Mouse (Mus musculus): ENCODE measurements at regions not wholly inside any gene's neighbourhood (a gene's known extent, or its start where the extent isn't known, plus 50 kb on each side); places are given as distances from the start of the nearest gene placed in this dataset.
"Not testable (repeated sequence)": the region's sequence is repeated elsewhere in the genome, so short reads cannot be mapped to it uniquely, and the experiment has no call there.

DNA sequence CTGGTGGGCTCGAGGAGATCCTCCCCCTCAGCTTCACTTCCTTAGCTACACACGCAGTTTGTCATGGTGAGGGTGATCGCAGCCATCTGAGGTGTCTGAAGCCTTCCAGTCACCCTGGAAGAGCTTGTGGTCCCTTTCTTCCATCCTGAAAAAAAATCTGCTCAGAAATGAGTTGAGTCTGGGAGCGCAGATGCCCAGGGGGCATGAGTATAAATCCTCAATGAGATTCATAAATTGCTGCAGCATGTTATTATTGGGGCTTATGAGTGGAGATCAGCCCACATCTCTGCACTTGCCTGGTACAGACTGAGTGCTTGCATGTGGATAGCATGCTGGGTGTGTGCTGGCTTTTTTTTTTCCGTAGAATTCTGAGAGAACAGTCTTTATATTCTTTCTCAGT is 247.6 kb downstream of the Enc1 start:
- in situ Hi-C loops (cut with MboI, MseI), result no loop called here

DNA sequence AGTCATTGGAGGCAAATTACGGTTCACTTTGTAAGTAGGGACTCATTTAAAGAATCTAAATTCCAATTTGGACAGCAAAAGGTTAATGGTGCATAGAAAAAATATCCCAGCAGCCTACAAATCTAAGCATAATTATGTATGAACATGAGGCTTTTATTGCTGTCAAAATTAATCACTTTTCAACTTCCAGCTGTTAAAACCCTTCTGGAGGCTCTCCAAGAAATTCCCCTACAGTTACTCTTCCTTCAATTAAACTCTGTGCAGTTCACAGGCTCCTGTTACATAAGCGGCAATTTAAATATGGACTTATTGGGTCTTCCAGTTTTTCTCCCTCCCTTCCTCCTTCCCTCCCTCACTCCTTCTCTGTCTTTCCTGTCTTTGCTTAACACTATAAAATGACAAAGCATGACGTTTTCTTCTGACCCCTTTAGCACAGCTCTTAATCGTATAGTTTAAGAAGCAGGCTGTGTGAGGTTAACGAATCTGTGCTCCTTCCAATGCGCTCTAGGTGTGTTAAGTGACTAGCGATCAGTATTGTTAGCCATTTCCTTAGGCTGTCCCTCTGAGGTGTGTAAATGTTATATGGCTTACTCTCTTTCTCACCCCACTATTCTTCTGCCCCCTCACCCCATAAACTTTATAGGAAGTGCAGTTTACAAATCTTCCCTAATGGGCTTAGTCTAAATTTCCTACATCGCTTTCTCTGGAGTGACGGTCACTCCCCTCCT is 247.0 kb downstream of the Enc1 start:
- in situ Hi-C loops (cut with MboI, MseI), result no loop called here

DNA sequence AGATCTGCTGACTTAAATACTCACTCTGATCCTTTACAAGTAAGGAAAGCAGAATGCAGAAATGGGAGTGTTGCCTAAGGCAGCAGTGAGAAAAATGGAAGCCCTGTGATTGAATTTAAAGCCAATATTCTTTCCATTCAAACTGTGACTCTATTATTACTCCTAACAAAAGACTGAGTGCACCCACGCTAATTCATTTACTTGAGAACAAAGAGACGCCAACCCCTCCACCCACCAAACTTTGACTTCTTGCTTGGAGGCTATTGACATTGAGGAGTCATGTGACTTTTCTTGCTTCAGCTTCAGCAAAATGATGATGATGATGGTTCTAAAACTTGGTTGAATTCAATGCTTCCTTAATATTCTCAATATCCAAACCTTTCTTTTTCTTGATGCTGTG is 245.6 kb downstream of the Enc1 start:
- in situ Hi-C loops (cut with MboI, MseI), result no loop called here

DNA sequence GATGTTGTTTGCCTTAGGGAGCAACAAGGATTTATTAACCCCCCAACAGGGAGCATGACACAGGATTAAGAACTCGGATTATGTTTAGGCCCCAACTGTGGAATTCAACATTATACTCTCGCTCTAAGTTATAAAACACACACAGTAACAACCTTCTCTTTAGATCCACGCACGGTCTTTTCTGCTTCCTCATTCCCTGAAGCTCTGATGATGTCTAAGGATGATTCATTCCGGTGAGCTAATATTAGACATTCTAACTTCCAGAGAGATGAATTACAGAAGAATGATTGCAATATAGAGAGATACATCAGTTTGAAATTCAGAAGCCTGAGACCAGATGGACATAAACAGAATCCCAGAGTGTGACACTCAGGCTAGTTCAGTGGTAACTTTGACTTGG is 245.0 kb downstream of the Enc1 start:
- in situ Hi-C loops (cut with MboI, MseI), result no loop called here

DNA sequence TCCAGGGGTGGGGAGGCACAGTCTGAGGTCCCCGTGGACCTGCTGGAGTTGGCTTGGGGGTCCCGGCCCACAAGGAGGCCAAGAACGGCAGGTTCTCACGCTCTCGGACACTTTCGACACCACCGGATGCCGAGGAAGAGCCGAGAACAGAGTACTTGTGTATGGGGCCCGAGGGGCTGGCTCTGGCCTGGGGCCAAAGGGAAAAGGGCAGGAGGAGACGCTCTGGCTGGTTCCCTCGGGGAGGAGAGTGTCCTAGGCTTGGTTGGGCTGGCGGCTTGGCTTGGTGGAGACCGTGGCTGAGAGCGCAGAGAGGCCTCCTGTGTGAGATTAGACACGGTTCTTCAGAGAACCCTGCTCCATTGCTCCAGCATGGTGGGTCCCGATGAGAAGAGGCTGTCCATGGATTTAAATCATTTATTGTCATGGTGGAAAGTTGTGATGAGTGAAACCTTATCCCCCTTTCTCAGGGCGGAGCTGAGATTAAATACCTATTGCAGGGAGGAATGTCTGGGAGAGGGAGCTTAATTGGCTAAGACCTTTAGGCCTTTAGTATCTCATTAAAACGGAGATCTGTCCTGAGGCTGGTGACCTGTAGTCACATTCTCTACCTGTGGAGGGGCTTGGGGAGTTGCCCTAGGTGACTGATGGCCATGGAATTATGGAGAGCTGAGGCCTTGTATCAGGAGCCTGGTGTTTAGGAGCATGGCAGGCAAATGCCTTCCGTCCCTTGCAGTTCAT is 244.1 kb downstream of the Enc1 start:
- in situ Hi-C loops (cut with MboI, MseI), result no loop called here

DNA sequence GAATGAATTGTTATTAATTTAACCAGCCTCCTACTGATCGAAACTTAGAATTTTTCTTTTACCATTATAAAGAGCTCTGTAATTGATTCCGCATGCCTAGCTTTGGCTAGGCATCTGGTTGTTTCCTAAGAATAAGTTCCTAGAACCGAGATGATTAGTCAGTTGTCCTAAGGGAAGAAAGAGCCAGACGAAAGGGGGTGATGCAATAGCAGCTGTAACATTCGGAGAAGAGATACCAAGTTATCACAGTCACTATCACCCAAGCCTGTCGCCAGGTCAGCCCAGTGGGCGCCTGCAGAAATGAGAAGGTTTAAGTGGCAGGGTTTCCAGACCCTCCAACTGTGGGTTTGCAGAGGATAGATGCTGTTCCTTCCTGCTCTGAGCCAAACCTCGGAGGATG is 242.8 kb downstream of the Enc1 start:
- in situ Hi-C loops (cut with MboI, MseI), result no loop called here

DNA sequence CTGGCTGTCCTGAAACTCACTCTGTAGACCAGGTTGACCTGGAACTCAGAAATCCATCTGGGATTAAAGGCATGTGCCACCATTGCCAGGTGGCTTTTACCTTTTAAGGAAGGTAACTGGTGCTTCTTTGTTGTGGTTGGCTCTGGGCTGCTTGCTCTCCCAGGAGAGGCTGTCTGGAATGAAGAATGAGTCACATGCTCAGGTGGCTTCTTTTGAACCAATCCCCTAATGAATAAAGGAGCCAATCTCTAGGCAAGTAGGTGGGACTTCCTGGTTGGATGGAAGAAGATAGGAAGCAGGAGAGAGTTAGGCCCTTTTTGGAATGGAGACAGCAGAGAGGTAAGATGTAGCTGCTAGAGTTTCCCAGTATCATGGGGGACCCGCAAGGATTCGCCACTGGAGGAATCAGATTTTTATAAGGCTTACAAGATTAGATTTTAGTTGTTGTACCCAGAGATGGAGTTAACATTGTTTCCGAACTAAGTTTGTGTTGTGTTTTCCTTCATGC is 241.6 kb downstream of the Enc1 start:
- in situ Hi-C loops (cut with MboI, MseI), result no loop called here

DNA sequence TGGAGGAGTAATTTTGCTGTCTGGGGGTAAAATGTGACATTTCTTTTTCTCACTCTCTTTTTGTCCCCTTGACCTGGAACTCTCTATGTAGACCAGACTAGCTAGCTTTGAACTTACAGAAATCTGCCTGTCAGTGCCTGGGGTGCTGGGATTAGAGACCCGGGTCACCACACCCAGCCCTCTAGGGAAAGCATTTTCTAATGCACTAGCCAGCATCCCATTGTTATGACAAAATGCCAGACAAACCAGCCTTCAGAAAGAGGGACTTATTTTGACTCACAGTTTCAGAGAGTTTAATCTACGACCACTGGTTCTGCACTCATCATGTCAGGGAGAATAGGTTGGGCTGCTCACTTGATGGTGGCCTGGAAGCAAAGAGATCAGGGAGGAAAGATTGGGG is 240.4 kb downstream of the Enc1 start:
- in situ Hi-C loops (cut with MboI, MseI), result no loop called here

DNA sequence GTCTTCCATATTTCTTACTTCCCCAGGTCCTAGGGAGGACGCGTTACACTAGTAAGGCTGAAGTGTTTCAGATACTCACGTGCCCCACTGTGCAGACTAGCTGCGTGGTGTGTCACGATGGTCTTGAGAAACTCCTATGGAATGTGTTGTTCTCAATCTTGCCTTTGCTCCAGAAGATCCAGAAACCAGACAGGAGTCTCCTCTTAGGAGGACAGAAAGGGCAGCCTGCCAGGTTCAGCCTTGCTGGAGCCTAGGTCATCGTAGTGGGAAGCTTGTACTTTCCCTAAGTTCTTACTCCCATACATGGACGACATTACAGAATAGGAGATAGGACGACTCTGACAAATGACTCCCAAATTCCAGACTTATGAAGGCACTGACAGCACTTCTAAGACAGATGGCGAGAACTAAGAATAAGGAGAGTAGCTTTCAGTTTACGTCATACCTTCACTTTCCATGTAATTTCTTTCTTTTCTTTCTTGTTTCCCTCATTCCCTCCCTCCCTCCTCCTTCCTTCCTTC is 238.2 kb downstream of the Enc1 start:
- in situ Hi-C loops (cut with MboI, MseI), result loop anchor here (10.0 kb wide), 1 partner anchor 1926 kb away; no protein-coding TSS in a partner anchor

DNA sequence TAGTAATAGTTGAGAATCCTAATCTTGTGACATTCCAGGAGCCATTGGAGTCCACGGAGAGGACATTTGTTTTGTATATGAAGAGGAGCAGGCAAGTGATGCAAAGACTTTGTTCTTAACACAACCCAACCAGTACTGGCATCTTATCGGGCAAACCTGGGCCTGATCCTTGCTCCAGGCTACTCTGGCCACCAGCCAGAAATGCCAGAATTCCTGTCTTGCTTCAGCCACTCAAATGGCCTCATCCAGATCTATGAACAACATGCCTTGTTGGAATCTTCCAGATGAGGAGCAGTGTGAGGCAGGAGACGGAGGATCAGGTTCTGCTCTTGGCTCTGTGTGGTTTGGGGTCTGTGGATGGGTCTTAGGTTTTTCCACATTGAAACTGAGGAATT is 233.1 kb downstream of the Enc1 start:
- in situ Hi-C loops (cut with MboI, MseI), result loop anchor here (10.0 kb wide), 1 partner anchor 1931 kb away; no protein-coding TSS in a partner anchor

DNA sequence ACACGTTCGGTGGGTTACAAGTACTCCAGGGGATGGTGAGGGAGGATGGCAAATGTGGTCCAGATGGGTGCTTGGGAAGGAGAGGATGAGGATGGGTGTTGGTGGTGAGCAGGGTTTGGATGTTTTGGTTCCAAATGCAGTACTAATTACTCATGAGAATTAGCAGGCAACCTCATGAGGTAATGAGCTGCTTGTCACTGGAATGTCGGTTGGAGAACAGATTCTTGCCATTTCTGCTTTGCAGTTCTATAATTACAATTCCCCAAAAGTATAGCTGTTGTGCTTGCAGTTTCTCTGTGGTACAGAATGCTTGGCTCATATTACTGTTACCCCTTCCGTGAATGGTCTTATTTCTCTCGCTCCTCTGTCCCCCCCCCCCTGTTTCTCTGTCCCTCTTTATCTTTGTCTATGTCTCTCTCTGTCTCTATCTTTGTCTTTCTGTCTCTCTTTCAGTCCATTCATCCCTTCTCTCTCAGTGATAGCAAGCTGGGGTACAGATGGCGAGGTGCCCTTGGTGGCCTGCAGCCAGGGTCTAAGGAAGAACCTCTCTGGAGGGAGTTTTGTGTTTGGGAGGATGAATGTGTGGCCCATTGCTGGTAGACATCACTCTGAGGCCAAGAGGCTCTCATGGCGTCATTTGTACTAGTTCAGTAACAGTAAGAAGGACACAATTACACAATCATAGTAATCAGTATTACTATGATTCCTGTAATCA is 232.5 kb downstream of the Enc1 start:
- in situ Hi-C loops (cut with MboI, MseI), result loop anchor here (10.0 kb wide), 1 partner anchor 1931 kb away; no protein-coding TSS in a partner anchor

DNA sequence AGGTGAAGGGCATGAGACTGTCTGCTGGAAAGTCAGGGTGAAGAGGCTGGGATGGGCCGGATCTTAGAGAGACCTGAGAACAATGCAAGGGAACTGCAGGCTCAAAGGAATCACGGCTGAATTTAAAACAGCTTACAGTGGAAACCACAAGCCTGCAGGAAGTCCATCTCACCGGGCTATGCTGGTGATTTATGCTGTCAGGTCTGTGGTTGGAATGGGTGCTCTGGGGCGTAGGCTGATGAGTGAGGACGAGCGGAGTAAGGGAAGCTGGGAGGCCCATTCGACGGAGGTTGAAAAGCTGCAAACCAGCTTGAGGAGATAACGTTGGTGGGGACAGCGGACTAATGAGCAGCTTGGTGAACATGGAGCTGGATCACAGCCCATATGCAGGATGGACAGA is 229.1 kb downstream of the Enc1 start:
- in situ Hi-C loops (cut with MboI, MseI), result loop anchor here (10.0 kb wide), 1 partner anchor 1935 kb away; no protein-coding TSS in a partner anchor

DNA sequence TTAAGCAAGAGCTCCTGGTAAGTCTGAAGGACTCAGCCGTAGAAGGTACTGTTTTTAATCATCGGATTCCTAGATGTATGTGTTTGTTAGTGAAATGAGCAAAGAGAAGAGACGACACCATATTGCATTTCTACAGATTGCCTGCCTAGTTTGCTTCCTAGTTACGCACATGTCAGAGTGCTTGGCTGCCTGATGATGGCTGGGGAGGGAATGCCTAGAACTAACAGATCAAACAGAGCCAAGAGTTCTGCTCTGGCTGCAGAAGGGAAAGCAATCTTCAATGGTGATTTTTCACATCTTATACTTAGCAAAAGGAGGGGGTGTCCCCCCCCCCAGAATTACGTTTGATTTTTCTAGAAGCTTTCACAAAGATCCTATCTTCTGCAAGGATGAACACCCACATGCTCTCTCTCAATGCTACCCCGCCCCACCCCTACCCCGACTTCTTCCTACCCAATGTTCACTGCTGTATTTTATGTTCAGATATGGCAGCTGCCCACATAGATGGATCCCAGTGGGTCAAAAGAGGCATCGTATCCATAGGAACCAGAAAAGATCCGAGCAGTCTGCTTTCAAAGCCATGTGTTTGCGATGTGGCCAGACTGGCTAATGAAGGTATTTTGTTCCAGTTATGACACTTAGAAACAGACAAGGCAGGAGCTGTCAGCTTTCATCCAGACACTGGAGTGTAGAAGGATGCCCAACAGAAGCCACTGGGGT is 228.1 kb downstream of the Enc1 start:
- in situ Hi-C loops (cut with MboI, MseI), result no loop called here

DNA sequence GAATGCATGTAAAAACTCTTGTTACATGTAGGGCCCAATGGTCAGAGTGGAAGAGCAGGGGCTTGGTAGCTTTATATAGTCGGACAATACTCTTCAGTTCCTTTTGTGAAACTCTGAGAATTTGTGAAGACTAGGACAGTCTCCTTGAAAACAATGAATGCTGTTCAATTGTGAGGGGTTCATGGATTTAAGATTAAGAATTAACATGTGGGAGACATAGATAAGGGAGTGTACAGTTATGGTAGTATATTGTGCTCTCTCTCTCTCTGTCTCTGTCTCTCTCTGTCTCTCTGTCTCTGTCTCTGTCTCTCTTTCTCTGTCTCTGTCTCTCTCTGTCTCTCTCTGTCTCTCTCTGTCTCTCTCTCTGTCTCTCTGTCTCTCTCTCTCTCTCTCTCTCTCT is 225.7 kb downstream of the Enc1 start:
- in situ Hi-C loops (cut with MboI, MseI), result not testable (repeated sequence)

DNA sequence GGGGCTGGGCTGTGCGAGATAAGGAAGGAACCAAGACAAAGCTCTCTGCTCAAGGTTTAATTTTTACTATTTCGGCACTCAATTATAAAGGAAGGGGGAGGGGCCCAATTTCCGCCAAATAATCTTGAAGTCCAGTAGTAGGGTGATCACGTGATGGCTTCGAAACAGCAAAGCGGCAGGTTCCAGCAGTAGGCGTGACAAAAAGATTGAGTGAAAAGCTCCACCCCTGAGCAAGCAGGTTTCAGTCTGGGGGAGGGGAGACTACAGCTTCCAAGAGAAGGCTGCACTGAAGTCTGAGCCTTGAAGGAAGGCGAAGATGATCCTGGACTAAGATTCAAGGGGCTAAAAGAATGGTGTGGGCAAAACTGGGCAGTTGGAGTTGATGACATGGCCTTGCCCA is 222.9 kb downstream of the Enc1 start:
- in situ Hi-C loops (cut with MboI, MseI), result no loop called here

DNA sequence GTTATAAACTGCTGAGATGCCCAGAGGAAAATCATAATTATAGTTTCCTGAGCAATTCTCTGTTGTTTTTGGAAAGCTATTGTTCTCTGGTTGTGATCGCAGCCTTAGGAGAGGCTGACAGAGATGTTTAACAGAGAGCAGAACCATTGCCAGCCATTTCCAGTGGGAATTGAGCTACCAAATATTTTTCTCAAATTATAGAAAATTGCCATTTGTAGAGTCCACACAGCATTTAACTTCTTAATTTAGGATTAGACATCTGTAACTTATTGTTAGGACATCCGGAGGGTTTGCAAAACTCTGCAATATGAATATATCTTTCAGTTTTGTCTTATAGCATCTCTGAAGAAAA is 222.0 kb downstream of the Enc1 start:
- in situ Hi-C loops (cut with MboI, MseI), result no loop called here

DNA sequence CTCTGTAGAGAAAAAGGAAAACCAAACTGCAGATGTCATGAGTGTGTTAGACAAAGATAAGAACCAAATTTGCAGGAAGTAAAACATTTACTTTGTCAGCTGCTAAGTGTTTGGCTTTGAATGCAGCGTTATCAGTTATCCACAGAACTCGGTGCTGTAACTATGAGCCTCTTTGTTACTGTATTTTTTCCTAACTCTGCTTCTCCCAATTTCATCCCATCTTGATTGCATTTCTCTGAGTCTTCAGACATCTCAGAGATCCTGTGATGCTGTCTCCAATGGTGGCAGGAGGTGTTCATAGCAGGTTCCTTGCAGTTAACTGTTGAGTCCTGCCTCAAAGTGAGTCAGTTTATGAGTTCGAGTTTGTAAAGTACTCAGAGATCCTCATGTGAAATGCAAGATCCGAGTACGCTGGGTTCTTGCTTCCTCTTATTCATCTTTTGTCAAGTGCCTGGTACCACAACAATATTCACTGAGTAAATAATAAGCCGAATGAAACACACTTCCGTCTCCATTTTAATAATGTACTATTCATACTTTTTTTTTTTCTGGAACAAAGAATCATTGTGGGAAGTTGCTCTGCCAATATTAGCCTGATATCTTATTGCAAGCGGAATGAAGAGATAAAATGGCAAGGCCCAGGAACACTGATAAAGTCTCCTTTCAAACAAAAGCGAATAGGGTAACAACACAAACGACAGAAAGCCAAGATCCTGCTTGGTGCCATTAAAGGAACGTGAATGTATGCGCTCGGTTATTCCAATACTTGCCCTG is 221.4 kb downstream of the Enc1 start:
- in situ Hi-C loops (cut with MboI, MseI), result no loop called here

DNA sequence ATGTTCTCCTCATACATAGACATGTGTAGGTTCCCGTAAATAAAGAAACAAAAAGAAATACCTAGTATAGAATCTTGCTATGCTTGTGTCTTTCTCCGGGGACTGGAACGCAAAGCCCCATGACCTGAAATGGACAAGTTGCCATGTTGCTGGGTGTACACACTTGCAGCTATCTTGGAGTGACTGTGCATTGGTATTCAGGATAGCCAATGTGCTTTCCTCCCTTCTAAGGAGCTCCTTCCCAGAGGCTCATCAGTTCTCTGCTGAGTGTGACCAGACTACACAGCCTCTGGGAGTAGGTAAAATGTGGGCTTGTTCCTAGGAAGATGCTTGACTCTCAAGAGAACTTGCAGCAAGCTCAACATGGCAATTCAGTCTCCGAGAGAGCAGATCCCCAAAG is 220.3 kb downstream of the Enc1 start:
- in situ Hi-C loops (cut with MboI, MseI), result no loop called here

DNA sequence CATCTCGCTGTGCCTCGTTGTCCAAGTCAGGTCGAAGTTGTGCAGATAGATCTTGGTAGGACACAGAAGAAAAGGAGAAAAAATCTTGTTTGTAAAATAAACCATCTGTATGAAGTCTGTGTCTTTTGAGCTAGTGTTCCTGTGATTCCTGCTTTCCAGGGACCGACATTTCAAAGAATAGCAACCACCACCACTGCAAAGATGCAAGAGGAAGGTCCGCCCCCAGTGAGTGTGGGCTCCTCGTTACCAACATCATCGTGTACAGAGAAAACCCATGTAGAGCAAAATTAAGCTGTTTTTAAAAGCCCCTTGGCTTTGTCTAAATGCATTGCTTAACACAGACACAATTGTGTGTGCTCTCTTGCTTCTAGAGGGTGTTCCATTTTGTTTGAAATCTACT is 218.2 kb downstream of the Enc1 start:
- in situ Hi-C loops (cut with MboI, MseI), result no loop called here

DNA sequence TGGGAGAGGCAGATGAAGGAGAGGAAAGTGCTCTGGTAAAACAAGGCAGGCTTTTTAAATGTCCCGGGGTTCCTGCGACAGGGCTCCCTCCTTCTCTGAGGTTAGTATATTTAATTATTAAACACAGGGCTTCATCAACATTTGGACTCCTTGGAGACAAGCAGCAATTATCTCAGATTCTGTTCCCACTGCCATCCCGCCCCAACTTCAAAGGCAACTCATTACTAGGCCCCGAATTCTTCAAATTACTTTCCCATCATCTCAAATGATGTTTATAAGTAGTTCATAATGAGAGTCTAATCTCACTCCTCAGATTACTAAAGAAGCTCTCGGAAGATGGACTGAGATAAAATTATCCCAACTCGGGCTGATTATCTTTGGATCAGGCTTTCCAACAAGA is 215.1 kb downstream of the Enc1 start:
- in situ Hi-C loops (cut with MboI, MseI), result no loop called here

DNA sequence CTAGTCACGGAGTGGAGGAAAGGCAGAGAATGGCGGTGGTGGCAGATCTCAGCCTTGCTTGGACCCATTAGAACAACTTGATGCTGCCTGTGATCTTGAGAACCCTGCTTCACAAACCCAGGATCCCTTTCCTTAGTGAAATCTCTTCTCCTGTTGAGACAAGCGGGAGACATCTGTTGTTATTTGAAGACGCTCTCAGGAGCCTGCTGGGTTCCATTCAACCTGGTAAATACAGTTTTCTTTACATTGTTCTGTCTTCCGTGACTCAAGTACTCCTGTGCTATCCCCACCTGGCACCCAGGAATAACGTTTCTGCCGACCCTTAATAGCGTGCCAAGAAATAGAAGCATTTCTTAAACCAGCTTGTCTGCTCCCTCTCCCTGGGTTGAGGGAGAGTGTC is 213.8 kb downstream of the Enc1 start:
- in situ Hi-C loops (cut with MboI, MseI), result no loop called here
